25 mouse cellular contexts compared by ENCODE assay signal in the genomic region with DNA sequence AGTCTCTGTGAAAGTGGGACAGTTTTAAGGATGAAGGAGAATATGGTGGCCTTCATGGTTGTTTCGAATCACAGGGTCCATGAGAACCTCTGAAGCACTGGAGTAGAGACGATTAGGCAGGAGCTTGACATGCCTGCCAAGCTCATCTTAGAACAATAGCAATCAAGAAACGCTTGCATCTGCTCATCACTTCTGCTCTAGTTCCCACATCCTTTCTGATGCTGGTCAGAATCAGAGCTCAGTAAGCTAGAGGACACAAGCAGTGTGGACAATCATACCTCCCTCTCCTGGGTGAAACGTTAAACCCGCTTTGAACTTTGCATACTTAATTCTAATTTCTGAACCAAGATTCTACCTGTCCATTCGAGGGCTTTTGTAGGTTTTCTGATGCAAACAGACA.
"Had no signal": no experiment of that assay in that cellular context is flagged by ENCODE, and none has a peak within 500 bp of the region (broad histone marks: within the 10 kb centered on the region; RNA-seq: fewer than 3 reads in every experiment).

No protein-coding gene starts in this region.

- H3K9ac ChIP-seq: heart, embryonic 12.5 days; hindbrain, embryonic 12.5 days; hindbrain, embryonic 14.5 days; intestine, embryonic 15.5 days; limb, embryonic 13.5 days; limb, embryonic 15.5 days; liver, embryonic 12.5 days had no signal

- ATAC-seq: hindbrain, embryonic 16.5 days; inflammation-experienced regulatory T-cells, adult 6 months; intestine, embryonic 15.5 days; intestine, postnatal 0 days; liver, embryonic 12.5 days had no signal

- H3K4me3 ChIP-seq: gastrocnemius, adult 2 months; heart, embryonic 10.5 days; heart, embryonic 12.5 days; hindbrain, embryonic 10.5 days; hindbrain, embryonic 12.5 days; intestine, embryonic 15.5 days; layer of hippocampus, adult 2 months; left cerebral cortex, adult 2 months; limb, embryonic 13.5 days; limb, embryonic 15.5 days; liver, embryonic 12.5 days had no signal

- H3K27ac ChIP-seq: gastrocnemius, adult 2 months; heart, embryonic 10.5 days; hindbrain, embryonic 10.5 days; hindbrain, embryonic 12.5 days; hindbrain, embryonic 14.5 days; intestine, embryonic 15.5 days; layer of hippocampus, adult 2 months; left cerebral cortex, adult 2 months; limb, embryonic 13.5 days; limb, embryonic 15.5 days; liver, embryonic 12.5 days had no signal

- H3K36me3 ChIP-seq: heart, embryonic 10.5 days; heart, embryonic 12.5 days; hindbrain, embryonic 10.5 days; hindbrain, embryonic 12.5 days; intestine, embryonic 15.5 days; limb, embryonic 13.5 days; limb, embryonic 15.5 days; liver, embryonic 12.5 days had no signal

- H3K9me3 ChIP-seq: heart, embryonic 10.5 days; heart, embryonic 12.5 days; hindbrain, embryonic 10.5 days; hindbrain, embryonic 12.5 days; intestine, embryonic 15.5 days; limb, embryonic 13.5 days; limb, embryonic 15.5 days; liver, embryonic 12.5 days had no signal

- H3K4me2 ChIP-seq: heart, embryonic 12.5 days; hindbrain, embryonic 12.5 days; hindbrain, embryonic 14.5 days; intestine, embryonic 15.5 days; limb, embryonic 13.5 days; limb, embryonic 15.5 days; liver, embryonic 12.5 days had no signal

- DNase-seq: gastrocnemius, adult 2 months; gastrocnemius, postnatal 10 days; gastrocnemius, postnatal 25 days; heart, adult 18-20 months; heart, postnatal 10 days; heart, postnatal 4 days; kidney, adult 18-20 months; kidney, adult 8-10 months; kidney, postnatal 10 days; kidney, postnatal 25 days; kidney, postnatal 4 days had no signal

- H3K27me3 ChIP-seq: heart, embryonic 12.5 days; hindbrain, embryonic 12.5 days; intestine, embryonic 15.5 days; limb, embryonic 13.5 days; limb, embryonic 15.5 days; liver, embryonic 12.5 days had no signal

- H3K4me1 ChIP-seq: heart, embryonic 12.5 days; hindbrain, embryonic 10.5 days; hindbrain, embryonic 12.5 days; intestine, embryonic 15.5 days; limb, embryonic 15.5 days; liver, embryonic 12.5 days had no signal
